Mouse (Mus musculus) heart, postnatal 0 days (tissue): ENCODE measurements at regions not wholly inside any gene's neighbourhood (a gene's known extent, or its start where the extent isn't known, plus 50 kb on each side); places are given as distances from the start of the nearest gene placed in this dataset.
A peak's percentile ranks its signal among the peaks of the same experiment; 100 is the strongest.
"Not testable (repeated sequence)": the region's sequence is repeated elsewhere in the genome, so short reads cannot be mapped to it uniquely, and the experiment has no call there.

Experiments used
- ATAC-seq: fragments of 200-750 bp; cut with Nextera tagmentation; 2 replicates; pipeline ENCODE4 v1.8.0; 2017; ENCODE audit warnings: low read depth, moderate number of reproducible peaks, moderate library complexity; ENCODE audit not compliant: insufficient read depth
- DNase-seq: peaks from one replicate; pipeline ENCODE4 v3.0.0-alpha.2; 2016; ENCODE audit warnings: low spot score
- H3K27ac ChIP-seq: fragments of 300-500 bp; sonication (generic); 2 replicates; pipeline ENCODE4 v1.5.1; 2014; ENCODE audit warnings: low read depth, mild to moderate bottlenecking
- H3K27me3 ChIP-seq: fragments of 300-500 bp; sonication (generic); 2 replicates; pipeline ENCODE4 v1.6.1; 2014; ENCODE audit warnings: low read length, mixed read lengths; ENCODE audit not compliant: control insufficient read depth, insufficient read depth
- H3K36me3 ChIP-seq: fragments of 300-500 bp; sonication (generic); replicated peaks from 2 replicates; pipeline ENCODE4 v1.6.1; 2014; ENCODE audit warnings: low read length, mixed read lengths; ENCODE audit not compliant: control insufficient read depth, insufficient read depth
- H3K4me1 ChIP-seq: fragments of 300-500 bp; sonication (generic); 2 replicates; pipeline ENCODE4 v1.6.1; 2014; ENCODE audit warnings: antibody characterized with exemption; ENCODE audit not compliant: control insufficient read depth, insufficient read depth
- H3K4me2 ChIP-seq: fragments of 300-500 bp; sonication (generic); 2 replicates; pipeline ENCODE4 v1.6.1; 2014; ENCODE audit warnings: low read depth, mild to moderate bottlenecking, low read length, moderate library complexity
- H3K4me3 ChIP-seq: fragments of 300-500 bp; sonication (generic); 2 replicates; pipeline ENCODE4 v1.5.1; 2014; ENCODE audit warnings: low read depth, low read length
- H3K9ac ChIP-seq: fragments of 300-500 bp; sonication (generic); replicated peaks from 2 replicates; pipeline ENCODE4 v1.6.1; 2014; ENCODE audit warnings: low read depth, low read length, mixed read lengths
- H3K9me3 ChIP-seq: fragments of 300-500 bp; sonication (generic); replicated peaks from 2 replicates; pipeline ENCODE4 v1.6.1; 2016; ENCODE audit warnings: low read length; ENCODE audit not compliant: control insufficient read depth
- CTCF ChIP-seq: IDR thresholded peaks from 2 replicates; pipeline ENCODE4 v1.5.1; 2016; ENCODE audit warnings: antibody characterized with exemption, control low read depth, low read depth
- EP300 ChIP-seq: IDR thresholded peaks from 2 replicates; pipeline ENCODE4 v1.6.1; 2016; ENCODE audit warnings: antibody characterized with exemption, low read depth
- WGBS: fragments of 180-500 bp; shearing (Covaris S2); extraction: QIAGEN DNeasy Blood & Tissue Kit; methylation state at CpG from one replicate; pipeline ENCODE4 v1.1.7; 2014; 5-methylcytosine and 5-hydroxymethylcytosine counted together

DNA sequence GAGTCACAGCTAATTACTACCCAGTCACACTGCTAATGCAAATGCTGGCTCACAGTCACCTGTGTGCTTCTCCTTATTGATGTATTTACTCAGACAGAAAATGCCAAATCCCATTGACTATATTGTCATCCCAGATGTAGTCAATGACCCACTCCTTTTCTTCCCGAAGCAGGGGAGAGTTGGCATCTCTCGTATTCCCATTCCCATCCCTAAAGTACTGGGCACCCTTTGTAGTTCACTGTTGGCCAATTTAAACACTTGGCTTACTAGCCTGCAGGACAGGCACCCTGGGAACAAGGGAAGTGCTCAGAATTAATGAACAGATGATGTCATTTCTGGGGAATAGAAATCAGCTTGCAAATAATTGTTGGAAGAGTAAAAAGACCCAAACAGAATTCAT is 114.5 kb downstream of the 4933415F23Rik start:
- 84% methylated on average over 2 of the region's 2 CpGs for WGBS
- Histone ChIP-seq H3K4me2 (no peak overlapping the region), H3K27ac (no peak overlapping the region), H3K9me3 (no peaks in the 10 kb centered on the region), H3K9ac (no peak overlapping the region), H3K4me1 (no peaks in the 10 kb centered on the region), H3K27me3 (no peaks in the 10 kb centered on the region), H3K36me3 (no peaks in the 10 kb centered on the region), H3K4me3 (no peak overlapping the region)
- ATAC-seq (no peak), DNase-seq (no peak)
- TF ChIP-seq EP300: no peak
- TF ChIP-seq CTCF: no peak

DNA sequence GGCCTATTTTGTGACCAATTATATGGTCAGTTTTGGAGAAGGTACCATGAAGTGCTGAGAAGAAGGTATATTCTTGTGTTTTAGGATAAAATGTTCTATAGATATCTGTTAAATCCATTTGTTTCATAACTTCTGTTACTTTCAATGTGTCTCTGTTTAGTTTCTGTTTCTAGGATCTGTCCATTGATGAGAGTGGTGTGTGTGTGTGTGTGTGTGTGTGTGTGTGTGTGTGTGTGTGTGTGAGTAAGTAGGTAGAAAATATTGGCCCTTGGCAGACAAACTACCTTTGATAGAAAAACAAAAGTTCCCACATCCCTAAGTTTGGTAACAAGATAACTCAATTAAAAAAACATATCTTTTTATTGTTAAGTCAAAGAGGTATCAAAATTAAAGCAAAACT is 117.8 kb downstream of the 4933415F23Rik start:
- not testable (repeated sequence) for H3K9me3 ChIP-seq, H3K4me2 ChIP-seq, H3K36me3 ChIP-seq, H3K27me3 ChIP-seq, ATAC-seq, H3K9ac ChIP-seq, H3K27ac ChIP-seq, DNase-seq, H3K4me3 ChIP-seq, H3K4me1 ChIP-seq

DNA sequence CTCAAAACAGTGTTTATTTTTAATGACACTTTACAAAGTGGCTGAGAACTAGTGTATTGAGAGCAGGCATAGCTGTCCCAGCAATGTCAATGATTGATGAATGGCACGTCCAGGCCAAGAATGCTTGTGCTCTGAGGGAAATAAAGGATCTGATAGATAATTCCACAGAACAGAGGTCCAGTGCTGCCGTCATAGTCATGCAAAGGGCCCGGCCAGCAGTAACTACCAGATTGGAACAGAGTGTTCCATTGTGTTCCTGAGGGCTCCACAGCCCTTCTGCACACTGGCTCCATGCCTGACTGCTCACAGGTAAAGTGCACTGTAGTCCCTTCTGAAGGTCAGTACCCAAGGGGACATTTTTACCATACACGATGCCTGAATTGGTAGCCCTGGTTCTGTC is 127.1 kb downstream of the 4933415F23Rik start:
- no peak overlapping the region for H3K27ac ChIP-seq
- whole genome bisulfite sequencing: 50% methylated on average over 4 of the region's 4 CpGs
- no peak overlapping the region for H3K4me3 ChIP-seq
- H3K9ac ChIP-seq: no peak overlapping the region
- H3K4me2 ChIP-seq: no peak overlapping the region
- ATAC-seq (no peak), DNase-seq (no peak)
- no peaks in the 10 kb centered on the region for H3K27me3 ChIP-seq
- H3K9me3 ChIP-seq: no peaks in the 10 kb centered on the region
- no peaks in the 10 kb centered on the region for H3K36me3 ChIP-seq
- no peak for TF ChIP-seq CTCF
- TF ChIP-seq EP300: no peak
- no peaks in the 10 kb centered on the region for H3K4me1 ChIP-seq

DNA sequence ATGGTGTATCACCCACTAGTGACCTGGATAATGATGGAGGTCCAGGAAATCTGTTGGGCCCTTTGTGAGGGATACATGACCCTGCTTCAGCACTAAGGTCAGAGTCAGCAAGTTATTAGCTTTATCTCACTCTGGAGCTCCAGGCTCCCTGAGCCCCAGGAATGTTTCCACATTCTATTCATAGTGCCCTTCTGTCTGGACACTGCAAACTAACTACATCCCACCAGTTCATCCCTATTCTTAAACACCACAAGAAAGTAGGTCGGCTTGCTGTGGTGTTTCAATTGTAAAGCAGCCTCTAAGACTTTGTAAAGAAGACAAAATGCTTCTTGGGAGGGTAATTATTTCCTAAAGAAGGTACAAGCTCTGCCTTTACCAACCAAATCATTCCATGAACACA is 138.2 kb upstream of the Rims1 start:
- no peaks in the 10 kb centered on the region for H3K9me3 ChIP-seq
- H3K4me2 ChIP-seq: no peak overlapping the region
- H3K4me1 ChIP-seq: 0 out of 2 replicates have a peak, but pooled peaks cover 6% of the 10 kb centered on the region
- no peaks in the 10 kb centered on the region for H3K27me3 ChIP-seq
- no peak overlapping the region for H3K27ac ChIP-seq
- H3K9ac ChIP-seq: no peak overlapping the region
- 24% methylated on average over 1 of the region's 1 CpGs for WGBS
- TF ChIP-seq CTCF (no peak), EP300 (no peak)
- H3K4me3 ChIP-seq: no peak overlapping the region
- H3K36me3 ChIP-seq: no peaks in the 10 kb centered on the region
- DNase-seq (no peak), ATAC-seq (no peak)

DNA sequence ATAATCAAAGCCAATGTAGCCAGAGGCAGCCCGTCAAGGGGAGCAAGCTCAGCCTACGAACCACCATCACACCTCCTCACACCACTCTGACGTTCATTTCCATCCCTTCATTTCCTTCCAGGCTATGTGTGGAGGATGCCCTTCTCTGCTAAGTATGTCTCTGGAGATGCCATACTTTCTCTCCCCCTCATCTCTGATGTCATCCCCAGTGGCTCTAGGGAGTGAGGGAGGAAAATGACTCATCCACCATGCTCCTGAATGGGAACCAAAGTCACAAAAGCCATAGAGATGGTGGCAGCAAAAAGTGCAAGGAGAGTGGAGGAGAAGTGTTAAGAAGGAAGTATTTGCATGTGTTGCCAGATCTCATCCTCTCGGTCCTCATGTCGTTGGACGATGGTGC is 134.0 kb upstream of the Rims1 start:
- H3K27me3 ChIP-seq: no peaks in the 10 kb centered on the region
- no peaks in the 10 kb centered on the region for H3K9me3 ChIP-seq
- no peak overlapping the region for H3K4me3 ChIP-seq
- no peak overlapping the region for H3K27ac ChIP-seq
- H3K36me3 ChIP-seq: no peaks in the 10 kb centered on the region
- TF ChIP-seq EP300 (no peak), CTCF (no peak)
- H3K9ac ChIP-seq: no peak overlapping the region
- DNase-seq (no peak), ATAC-seq (no peak)
- no peak overlapping the region for H3K4me2 ChIP-seq
- WGBS: 76% methylated on average over 6 of the region's 6 CpGs
- 0 out of 2 replicates have a peak, but pooled peaks cover 6% of the 10 kb centered on the region for H3K4me1 ChIP-seq

DNA sequence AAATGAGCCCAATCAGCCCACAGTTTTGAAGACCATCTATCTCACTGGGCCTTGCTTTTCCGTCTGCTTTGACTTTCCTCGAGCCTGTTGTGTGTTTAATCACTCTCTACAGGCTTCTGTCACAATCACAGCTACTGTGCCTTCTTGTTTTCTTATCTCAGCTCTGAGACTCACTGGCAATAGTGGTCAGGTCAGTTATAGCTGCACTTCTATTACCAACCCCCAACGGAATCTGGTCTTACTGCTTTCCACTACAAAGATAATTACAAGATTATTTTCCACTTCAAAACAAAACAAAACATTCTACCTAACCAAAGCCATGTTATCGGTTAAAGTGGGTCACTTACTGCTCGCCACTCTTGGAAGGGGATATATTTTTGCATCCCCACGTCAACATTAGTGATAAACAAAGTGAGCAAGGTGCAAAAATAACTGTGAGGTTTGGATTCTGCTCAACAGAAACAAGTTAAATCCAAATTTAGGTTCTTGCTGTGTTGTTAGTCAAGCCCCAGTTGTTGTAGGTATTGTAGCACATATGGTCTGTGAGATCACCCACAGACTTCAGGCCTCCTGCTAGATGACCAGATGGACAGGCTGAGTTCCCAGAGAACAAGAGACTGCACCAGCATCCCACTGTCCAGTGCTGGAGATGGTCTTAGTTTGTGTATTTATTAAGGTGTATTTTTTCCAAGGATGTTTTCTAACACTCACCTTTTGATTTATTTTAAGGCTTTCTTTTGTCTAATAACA is 125.5 kb upstream of the Rims1 start:
- H3K9ac ChIP-seq: no peak overlapping the region
- TF ChIP-seq CTCF (no peak), EP300 (peak; percentile 58; the same call in 1 of the 2 replicates)
- 13% methylated on average over 6 of the region's 6 CpGs for WGBS
- H3K4me1 ChIP-seq: peaks cover 6% of the 10 kb centered on the region; the same call in 1 of the 2 replicates
- no peaks in the 10 kb centered on the region for H3K27me3 ChIP-seq
- H3K4me3 ChIP-seq: no peak overlapping the region
- H3K27ac ChIP-seq: no peak overlapping the region; the same call in 1 of the 2 replicates
- no peak overlapping the region for H3K4me2 ChIP-seq
- DNase-seq (peak; percentile 23), ATAC-seq (peak; percentile 63)
- H3K36me3 ChIP-seq: no peaks in the 10 kb centered on the region
- no peaks in the 10 kb centered on the region for H3K9me3 ChIP-seq
